Mouse (Mus musculus): ENCODE measurements around the gene Xylb.

The Xylb gene

DNA sequence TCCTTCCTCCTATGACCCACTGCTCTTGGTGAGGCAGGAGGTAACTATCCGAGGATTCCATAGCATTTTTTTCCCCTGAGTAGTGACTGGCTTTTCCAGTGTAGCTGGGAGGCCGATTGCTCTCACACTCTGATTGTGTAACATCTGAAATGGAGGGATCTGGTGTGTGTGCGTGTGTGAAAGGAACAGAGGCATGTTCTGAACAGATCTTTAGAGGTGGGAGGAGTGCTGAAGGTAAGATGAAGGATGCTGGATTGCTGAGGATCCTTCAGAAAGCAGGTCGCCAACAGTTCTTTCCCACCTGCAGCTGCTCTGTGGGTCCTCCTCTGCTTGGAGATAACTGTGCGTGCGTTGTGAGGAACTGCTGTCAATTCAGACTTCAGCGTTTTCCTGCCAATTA lies 44.2 kb downstream of the Xylb start:
- no peak for DNase-seq (ENCODE audit: extremely low read depth, low read depth)

DNA sequence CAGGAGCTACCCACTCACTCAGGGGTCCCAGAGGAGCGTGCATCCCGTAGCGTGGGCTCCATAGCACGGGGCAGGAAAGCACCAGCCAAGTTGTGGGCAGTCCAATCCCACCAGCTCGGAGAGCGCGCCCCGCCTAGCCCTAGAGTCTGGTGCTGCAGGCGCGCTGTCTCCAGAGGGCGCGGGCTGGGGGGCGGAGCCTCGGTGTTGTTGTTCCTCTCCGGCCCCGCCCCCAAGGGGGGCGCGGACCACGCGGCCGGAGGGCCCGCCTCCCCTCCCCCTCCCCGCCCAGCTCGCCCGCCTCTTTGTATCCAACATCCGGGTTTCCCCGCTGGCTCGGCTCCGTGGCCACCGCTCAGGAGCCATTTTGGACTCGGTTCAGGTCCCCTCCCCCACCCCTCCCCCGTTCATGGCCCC lies 44.6 kb downstream of the Xylb start, which contains the start of gene Acvr2b:
Gene Acvr2b (plus strand): TSS at position 318 of the 414 bp plus-strand sequence.
- peak; percentile 46 for DNase-seq (ENCODE audit: extremely low read depth, low read depth)

GRCm38 (mm10) chr9:119402253-119403235 lies 45.4 kb downstream of the Xylb start:
- DNase-seq (ENCODE audit: extremely low read depth, low read depth), result no peak

GRCm38 (mm10) chr9:119403236-119403641 lies 46.1 kb downstream of the Xylb start:
- no peak for DNase-seq (ENCODE audit: extremely low read depth, low read depth)

DNA sequence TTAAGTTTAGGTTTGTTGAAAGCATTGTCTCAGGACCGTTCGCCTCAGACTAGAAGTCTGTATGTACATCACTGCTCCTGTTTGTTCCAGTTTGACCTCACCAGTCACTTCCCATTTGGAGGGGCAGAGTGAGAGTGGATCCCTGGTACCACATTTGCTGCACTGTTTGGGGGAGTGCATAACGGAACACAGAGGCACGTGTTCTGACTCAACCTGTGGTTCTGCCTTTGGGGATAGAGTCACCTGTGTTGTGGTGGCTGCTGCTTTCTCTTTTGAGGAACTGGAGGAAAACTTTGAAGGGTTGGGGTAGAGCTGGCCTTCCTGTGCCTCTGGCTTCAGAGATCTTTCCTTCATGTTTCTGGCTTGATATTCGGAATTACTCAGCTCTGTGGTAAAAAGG lies 46.9 kb downstream of the Xylb start:
- no peak for DNase-seq (ENCODE audit: extremely low read depth, low read depth)

DNA sequence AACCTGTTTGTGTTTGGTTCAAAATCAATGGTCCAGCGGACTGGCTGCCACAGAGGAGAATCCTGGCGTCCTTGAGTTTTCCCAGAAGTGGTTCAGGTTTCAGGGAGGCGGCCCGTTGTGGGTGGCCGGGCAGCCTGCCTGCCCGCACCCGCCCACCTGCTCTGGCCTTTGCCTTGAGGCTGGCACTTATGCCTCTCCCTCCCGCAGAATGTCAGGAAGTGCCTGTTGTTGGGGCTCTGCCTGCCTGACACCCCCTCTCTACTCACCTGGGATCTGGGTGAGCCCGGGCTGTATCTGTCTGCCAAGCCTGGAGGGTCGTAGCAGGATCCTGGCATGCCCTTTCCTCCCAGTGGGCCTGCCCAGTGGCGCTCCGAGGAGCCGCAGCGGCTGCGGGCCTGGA lies 50.7 kb downstream of the Xylb start:
- DNase-seq (ENCODE audit: extremely low read depth, low read depth), result no peak

GRCm38 (mm10) chr9:119408898-119409664 lies 51.9 kb downstream of the Xylb start:
- DNase-seq (ENCODE audit: extremely low read depth, low read depth), result no peak

- no peak for DNase-seq (ENCODE audit: extremely low read depth, low read depth)
These were observed 52.7 kb downstream of the Xylb start for GRCm38 (mm10) chr9:119409864-119410263.

GRCm38 (mm10) chr9:119418025-119418424 lies 60.8 kb downstream of the Xylb start:
- no peak for DNase-seq (ENCODE audit: extremely low read depth, low read depth)

GRCm38 (mm10) chr9:119419852-119420438 lies 62.8 kb downstream of the Xylb start:
- no peak for DNase-seq (ENCODE audit: extremely low read depth, low read depth)

DNA sequence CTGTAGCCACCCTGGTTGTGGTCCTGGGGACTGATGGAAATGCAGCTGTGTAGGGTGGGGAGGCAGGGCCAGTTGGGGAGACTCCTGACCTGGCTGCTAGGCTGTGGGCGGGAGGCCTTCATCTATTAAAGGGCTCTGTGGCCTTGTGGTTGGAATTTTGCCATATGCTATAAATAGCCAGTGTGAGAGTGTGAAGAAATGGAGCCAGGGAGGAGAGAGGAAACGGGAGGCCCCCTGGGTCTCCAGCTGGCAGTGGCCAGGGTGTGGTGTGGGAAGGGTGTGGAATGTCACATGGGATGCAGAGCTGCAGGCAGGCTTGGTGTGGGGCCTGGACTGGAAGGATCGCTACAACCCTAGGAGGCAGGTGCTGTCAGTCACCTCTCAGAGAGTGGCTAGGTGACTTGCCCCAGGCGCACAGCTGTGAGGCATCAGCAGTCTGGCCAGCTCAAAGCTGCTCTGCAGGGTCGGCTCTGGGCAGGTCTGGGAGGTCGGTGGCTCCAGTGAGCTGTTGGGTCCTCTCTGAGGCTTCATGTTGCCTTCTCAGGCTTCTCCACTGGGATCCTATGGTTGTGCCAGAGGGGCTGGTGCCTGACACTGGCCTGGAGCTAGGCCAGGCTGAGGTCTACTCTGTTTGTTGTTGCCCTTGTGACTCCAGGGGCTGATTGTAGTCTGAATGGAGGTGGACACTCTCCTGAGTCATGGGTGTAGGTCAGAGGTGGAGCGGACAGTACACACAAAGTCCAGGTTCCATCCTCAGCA lies 68.2 kb downstream of the Xylb start:
- no peak for DNase-seq (ENCODE audit: extremely low read depth, low read depth)

GRCm38 (mm10) chr9:119425976-119426415 lies 68.8 kb downstream of the Xylb start:
- no peak for DNase-seq (ENCODE audit: extremely low read depth, low read depth)

GRCm38 (mm10) chr9:119426483-119426882 lies 69.3 kb downstream of the Xylb start:
- DNase-seq (ENCODE audit: extremely low read depth, low read depth), result no peak

GRCm38 (mm10) chr9:119430311-119430710 lies 73.1 kb downstream of the Xylb start:
- peak; percentile 27 for DNase-seq (ENCODE audit: extremely low read depth, low read depth)

DNA sequence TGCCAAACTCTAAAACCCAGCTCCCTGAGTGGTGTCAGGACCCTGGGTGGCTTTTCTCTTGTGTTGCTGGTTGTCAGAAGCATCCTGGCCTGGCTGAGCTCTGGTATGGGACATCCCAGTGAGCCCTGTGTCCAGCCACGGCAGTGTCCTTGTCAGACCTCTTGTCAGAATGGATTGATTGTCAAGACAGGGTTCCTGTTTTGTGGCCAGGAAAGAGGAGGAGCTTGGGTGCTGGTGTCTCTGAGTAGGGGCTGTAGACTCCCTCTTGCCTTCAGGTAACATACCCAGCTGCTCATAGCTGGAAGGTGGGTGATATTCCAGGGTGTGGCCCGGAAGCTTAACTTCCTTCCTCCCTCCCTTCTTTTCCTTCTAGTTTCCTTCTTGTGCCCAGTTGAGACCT lies 78.7 kb downstream of the Xylb start:
- no peak for DNase-seq (ENCODE audit: extremely low read depth, low read depth)

GRCm38 (mm10) chr9:119438065-119438464 lies 80.9 kb downstream of the Xylb start:
- DNase-seq (ENCODE audit: extremely low read depth, low read depth), result no peak

DNA sequence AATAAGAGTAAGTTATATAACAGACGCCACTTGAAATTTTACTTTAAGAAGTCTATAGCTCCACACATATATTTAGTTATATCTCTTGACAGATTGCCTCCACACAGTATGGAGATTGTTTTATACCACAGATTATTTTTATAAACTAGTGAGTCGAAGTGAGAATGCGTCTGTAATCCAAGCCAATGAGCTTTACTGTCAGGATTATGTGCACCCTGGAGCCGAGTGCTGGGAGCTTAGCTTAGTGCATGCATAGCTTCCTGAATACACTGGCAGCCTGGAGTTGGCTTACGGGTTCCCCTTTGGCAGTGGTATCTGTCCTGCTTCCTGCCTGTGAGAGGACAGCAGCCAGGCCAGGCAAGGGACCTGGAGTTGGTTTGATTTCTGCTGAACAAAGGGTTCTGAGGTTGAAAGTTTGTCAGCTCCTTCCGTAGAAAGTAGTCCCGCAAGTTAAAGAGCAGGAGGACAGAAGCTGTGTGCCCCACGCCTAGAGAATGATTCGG lies 81.4 kb downstream of the Xylb start:
- no peak for DNase-seq (ENCODE audit: extremely low read depth, low read depth)

All from MEL-GATA-1-ER (cell line).